Mouse (Mus musculus) ES-Bruce4 (cell line): ENCODE results near the gene Pnpla7.

Experiments used
- CTCF ChIP-seq: IDR thresholded peaks from one replicate; pipeline ENCODE4 v1.8.1; 2011; ENCODE audit warnings: low read depth, low read length
- EP300 ChIP-seq: IDR thresholded peaks from 2 replicates; pipeline ENCODE4 v1.6.1; 2011; ENCODE audit warnings: low read depth, low read length; ENCODE audit not compliant: insufficient read depth
- POLR2A ChIP-seq: IDR thresholded peaks from one replicate; pipeline ENCODE4 v1.8.1; 2011; ENCODE audit warnings: low read length; ENCODE audit not compliant: insufficient read depth

GRCm38 (mm10) chr2:25078967-25079366 lies 103.1 kb downstream of the Pnpla7 start:
- no peak for TF ChIP-seq CTCF
- TF ChIP-seq POLR2A: no peak
- TF ChIP-seq EP300: no peak
